Mouse (Mus musculus): ENCODE results near the gene Amer2. TPM values are rescaled to one million over a fixed set of nuclear protein-coding genes. Genes with fewer than 3 reads are reported as not detected.

Amer2 gene
- total RNA-seq, 2 experiments from 2014 or later, result 2.2 to 3.1 TPM

DNA sequence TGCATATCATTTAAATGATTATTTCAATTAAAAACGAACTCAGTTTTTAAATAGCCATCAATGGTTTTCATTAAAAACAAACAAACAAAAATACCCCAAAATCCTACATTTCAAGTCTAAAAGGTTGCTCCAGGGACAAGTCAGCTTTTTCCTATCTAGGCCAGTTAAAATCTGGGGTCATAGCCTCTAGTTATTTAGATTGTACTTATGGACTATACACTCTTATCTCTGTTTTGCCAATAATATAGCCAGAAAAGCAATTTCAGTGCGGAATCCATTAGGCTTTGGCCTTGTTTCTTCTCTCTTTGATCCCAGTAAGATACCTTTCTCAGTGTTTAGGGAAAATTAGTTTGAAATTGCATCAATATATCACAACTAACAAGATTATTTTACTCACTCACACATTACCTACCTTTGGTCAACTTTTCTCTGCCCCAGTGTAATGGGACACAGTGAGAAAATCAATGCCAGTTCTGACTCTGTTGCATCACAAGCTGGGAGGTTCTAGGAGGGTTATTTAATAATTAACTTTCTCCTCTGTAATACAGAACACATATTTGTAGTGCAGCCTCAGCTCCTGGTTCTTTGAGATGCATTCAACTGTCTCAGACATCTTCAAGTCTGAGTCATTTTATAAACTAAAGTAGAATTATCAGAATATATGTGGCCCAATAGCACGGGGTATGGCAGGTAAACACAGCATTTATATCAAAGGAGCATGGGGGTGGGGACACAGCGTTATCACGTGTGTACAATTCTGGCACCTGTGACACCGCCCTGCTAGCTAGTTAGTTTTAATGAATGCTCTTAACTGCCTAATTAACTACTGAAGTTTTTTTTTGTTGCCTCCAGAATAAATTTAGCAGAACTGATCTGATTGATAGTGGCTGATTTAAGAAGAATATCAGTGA, 13.8 kb downstream of the Amer2 start:
- no peak for DNase-seq

DNA sequence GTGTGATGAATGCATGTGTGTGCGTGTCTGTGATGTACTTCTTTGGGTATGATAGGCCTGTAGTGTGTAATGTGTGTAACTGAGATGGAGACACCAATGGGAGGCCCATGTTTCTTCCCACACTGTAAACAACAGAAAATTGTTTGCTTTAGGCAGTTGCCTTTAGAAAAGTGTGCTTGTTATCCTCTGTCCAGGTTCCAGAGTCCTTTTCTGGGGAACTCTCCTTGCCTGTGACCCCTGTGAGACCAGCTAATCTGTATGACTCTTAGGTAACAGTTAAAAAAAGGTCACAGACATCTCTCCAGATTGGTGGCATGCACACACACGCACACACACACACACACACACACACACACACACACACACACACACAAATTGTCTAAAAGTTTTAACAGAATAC, 15.3 kb downstream of the Amer2 start:
- no peak for DNase-seq

DNA sequence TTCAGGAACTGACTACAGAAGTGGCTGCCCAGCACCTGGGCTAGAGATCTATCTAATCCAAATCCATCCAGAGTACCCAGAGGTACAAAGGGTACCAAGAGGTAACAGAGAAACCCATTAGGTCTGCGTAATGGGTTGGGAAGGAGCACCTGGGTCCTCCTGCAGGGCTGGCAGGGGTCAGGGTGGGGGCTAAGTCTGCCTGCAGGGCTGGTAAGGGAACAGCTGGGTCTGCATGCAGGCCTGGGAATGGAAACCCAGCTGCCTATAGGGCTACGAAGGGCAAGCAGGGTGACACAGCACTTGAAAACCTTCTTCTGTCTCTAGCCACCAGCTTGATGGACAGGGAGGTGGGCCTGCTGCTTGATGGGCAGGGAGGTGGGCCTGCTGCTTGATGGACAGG, 19.1 kb downstream of the Amer2 start:
- DNase-seq, result no peak

DNA sequence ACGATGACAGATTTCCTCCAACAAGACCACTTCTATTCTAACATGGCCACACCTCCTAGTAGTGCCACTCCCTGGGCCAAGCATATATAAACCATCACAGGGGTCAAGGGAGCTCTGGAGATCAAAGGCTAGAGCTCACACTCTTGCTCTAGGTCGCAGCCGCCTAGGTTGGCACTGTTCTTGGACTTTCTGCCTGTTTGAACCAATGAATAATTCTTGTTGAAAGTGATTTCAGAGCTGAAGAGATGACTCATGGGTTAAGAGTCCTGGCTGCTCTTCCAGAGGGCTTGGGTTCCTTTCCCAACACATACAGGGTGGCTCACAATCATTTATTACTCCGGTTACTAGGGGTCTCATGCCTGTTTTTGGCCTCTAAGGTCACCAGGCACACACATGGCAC, 24.3 kb downstream of the Amer2 start:
- DNase-seq, result peak in 1 of 2 experiments; percentile 25

DNA sequence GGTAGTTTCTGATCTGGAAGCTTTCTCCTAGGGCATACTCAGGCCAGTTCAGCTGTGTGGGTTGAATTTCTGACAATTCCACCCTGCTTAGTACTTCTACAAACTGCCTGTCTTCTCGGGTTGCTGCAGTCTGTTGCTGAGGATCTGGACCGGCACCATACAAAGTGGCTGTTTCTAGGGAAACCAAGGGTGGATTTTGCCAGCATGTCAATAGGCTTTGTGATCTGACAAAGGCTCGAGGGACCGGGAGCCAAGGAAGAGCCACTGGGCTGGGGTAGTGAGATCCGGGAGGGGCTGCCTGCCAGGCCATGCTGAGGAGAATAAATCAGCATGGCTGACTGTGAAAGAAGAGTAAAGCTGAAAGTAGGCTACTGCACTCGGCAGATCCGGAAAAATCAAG, 25.8 kb downstream of the Amer2 start:
- DNase-seq, result no peak

DNA sequence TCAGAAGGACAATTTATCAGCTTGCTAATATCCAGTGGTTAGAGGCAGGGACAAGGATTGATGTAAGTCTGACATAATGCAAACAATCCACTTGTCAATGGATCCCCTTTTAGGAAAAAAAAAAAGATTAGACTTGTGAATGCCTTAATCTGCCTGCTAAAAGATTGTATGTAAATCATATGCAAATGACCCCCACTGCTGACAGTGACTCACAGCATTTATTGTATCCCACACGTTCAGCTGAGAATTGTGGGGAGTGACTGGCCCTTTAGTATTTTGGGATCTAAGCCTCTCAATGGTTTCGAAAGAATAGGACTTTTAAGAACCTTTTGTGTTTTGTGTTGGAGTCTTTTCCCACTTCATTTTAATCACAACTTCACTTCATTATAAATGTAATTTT, 30.2 kb downstream of the Amer2 start:
- DNase-seq, result no peak

DNA sequence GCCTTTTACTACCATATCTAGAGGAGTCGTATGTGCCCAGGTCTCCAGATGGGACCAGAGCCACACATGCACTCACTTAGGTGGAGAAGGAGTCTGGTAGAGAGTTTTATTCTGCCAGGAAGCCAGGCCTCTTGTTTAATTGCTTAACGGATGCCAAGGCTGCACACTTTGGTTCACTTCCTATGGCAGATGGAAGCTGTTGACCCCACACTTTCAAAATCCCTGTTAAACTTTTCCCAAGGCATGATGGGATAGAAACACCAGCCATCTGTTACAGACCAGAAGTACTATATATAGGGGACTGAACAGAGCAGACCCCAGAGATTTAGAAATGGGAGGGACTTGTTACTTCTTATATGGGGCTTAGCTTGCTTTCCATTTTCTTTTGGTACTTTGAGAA, 32.8 kb downstream of the Amer2 start:
- DNase-seq, result no peak

DNA sequence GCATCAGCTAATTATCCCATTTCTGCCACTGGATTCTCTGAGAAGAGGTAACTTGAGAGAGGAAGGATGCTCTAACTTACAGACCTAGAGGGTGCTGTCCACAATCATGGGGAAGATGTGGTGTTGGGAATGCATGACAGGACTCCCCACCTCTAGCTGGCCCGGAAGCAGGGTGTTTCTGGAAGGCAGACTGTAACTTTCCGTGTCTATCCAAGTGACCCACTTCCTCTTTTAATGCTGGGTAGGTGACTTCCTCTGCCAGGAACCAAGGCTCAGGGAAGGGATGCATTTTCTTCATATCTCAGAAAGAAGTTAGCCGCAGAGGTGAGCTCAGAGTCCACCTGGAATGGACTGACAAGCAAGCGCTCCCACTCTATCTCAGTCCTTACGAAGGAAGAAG, 33.5 kb downstream of the Amer2 start:
- DNase-seq, result no peak

DNA sequence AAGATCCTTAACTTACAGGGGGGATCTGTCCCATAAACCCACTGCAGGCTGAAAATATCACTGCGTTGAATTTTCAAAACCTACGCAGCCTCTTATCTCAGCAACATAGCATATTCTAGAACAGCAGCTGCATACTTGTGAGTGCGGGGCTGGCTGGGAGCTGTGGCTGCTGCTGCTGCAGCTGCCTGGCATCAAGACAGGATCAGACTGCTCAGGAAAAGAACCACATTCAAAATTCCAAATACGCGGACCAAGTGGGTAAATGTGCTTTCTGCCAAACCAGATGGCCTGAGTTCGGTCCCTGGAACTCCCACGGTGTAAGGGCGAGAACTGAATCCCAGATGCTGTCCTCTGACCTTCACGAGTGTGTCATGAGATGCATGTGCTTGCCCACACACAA, 34.3 kb downstream of the Amer2 start:
- DNase-seq, result no peak

DNA sequence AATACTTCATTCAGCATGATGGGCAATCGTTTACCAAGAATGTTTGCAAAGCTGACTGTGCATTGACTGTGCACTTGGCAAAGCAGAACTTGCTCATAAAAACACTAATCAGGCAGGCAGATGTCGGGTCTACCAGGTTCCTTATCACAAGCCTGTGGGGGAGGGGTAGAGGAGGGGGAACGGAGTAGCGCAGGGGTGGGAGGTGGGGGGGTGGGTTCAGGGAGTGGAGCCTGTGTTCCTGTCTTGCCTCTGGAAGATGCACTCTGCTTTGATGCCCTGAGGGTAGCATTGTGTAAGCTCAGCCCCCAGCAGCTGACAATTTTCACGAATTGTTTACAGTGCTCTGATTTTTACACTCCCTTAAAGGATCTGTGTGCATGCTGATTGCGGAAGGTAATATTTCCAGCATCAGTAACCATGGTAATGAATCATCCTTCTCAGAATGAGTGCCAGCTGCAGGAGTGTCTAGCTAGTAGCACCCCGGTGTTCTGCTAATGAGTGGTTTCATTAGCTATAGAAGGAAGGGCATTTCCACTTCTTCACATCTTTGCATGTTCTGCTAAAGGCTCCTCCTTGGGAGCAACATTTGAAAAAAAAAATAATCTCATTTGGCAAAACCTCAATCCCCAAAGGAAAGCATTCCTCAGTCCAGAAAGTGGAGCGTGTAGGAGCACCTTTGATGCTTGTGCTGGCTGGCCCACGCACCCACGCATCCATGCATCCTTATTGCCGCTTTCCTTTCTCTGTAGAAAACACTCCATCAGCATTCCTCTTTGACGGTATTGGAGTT, 36.8 kb downstream of the Amer2 start:
- DNase-seq, result no peak

DNA sequence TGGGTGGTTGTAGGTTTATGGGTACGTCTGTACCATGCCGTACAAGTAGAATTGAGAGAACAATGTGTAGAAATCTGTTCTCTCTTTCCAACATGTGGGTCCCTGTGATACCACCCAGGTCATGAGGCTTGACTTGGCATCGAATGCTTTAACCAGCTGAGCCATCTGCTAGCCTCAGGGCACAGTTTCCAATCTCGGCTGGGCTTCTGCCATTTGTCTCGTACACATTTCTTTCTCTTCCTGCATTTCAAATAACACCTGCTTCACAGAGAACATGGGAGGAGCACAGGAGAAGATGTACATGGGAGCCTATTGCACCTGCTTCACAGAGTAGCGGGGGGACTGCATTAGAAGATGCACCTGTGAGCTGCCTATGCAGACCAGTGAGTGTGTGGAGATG, 38.2 kb downstream of the Amer2 start:
- no peak for DNase-seq

DNA sequence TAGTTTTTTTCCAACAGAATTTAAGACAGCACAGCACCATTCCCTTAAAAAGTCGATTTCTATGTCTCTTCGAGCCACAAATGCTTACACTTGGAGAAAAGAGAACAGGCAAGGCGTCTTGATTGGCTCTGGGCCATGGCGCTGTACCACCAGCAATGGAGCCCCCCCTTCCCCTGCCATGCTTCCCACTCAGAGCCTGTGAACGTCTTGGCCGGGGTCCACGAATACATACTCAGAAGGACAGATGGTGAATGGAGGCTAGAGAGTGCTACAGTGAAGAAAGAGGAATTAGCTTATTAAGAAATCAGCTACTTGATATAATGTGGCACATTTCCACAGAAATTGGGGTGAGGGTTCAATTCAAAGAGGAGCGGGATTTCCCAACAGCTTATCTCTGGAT, 41.6 kb downstream of the Amer2 start:
- DNase-seq, result no peak

DNA sequence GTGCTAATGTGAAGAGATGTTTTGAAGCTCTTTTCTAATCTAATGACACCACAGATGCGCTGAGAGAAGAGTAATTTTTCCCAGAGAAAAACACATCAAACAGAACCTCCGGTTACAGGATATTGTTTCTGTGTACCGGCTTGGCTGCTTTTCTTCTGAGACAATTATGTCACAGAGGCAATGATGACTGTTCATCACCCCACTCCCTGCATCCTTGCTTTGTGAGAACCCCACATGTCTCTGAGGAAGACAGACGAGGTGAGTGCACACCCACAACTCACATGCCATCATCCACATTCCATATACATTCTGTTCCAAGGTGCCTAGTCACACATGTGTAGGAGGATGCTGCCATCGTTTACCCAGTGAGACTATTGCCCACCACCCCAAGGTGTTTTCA, 44.9 kb downstream of the Amer2 start:
- DNase-seq, result no peak

DNA sequence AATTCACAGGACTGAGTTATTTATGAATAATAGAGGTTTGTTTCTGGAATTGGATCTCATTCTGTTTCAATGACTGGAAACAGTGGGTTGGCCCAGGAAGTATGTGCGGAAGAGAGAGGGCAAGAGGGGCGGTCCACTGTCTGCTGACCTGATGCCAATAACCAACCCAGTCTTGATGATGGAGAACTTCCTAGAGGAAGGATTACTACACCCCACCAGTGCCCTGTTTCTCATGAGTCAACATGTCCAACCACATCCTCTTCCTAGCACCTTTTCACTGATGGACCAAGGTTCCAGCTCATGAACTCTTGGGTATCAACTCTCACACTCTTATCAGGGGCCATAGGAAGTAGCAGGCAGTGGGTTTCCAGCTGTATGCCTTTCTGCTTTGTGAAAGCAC, 49.9 kb downstream of the Amer2 start:
- DNase-seq, result no peak

DNA sequence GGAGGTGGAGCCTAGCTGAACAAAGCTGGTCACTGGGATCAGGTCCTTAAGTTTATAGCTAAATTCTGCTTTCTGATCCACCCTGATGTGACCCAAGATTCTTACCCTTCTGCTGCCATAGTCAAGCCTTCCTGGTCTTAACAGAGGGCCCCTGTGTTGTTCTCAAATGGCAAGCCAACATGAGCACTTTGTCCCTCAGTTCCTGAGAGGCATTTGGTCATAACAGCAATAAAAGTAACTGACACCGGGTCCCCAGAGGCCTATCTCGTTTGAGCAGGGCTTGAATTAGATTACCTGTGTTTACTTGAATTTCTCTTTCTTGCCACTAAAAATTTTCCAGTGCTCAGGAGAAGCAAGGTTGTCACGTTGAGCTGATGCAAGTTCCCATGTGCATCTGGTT, 51.1 kb downstream of the Amer2 start:
- no peak for DNase-seq

DNA sequence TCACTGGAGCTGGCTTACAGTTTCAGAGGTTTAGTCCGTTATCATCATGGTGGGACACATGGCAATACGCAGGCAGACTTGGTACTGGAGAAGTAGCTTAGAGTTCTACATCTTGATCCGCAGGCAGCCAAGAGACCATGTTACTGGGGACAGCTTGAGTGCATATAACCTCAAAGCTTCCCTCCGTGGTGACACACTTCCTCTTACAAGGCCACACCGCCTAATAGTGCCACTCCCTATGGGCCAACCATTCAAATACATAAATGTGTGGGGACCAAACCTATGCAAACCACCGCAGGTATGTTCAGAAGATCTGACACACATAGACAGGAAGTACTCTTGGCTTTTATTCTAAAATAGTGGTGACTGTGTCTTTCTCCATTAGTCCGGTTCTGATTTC, 52.5 kb downstream of the Amer2 start:
- no peak for DNase-seq

DNA sequence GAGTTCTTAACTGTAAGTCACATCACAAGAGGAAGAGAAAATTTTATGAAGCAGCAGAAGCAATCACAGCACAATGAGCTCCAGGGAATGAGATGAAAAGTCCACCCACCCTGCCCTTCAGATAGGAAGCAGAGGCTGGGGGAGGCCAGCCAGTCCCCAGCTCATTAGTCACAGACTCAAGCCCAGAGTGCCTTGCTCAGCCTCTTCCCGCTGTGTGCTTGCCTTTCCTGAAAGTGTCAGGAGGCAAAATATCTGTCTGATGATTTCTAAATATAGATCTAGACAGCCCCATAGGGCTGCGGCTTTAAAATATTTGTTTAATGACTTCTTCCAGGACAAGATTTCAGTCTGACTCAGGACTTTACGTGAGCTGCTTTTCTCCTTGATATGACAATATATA, 54.8 kb downstream of the Amer2 start:
- no peak for DNase-seq

DNA sequence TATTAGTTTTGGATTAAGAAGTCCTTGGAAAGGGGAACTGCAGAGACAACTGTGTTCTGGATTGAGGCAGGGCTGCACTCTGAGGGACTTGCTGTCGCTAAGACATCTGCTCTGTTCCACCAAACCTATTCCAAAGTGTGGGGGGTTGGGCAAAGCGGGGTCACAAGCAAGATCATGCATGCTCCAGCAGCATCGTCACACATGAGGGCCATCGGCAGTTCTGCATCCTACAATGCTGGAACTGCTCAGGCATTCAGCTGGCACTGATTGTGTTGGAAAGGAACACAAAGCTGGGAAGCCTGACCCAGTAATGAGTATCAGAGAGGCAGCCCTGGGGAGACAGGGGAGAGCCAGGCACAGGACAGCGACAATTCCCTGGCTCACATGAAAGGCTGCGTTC, 56.5 kb downstream of the Amer2 start:
- no peak for DNase-seq

DNA sequence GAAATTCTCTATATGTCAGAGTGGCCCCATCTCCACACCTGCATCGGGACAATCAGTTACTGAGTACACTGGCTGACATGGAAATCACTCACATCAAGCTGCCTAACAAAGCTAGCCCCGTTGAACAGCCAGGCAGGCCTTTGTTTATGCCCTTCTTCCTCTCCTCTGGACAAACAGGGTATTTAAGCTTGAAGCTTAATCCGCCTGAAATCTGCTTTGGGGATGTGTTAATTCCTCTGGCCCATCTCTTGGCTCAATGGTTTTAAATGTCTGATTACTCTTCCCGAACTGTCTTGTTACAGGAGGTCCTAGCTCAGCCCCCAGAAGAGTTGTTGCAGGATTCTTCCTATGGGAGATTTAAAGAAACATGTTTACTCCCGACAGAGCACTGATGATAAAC, 58.5 kb downstream of the Amer2 start:
- no peak for DNase-seq

DNA sequence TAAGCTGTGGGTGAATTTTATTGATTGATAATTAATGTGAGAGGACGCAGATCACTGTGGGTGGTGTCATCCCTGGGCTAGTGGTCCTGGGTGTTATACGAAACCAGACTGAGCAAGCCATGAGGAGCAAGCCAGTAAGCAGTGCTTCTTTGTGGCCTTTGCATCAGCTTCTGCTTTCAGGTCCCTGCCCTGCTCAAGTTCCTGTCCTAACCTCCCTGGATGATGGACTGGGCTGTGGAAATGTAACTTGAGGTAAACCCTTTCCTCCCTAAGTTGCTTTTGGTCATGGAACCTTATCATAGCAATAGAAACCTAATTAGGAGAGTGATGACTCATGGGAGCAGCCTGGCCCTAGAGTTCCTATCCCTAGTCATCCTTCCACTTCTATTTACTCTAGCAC, 59.1 kb downstream of the Amer2 start:
- DNase-seq, result no peak

DNA sequence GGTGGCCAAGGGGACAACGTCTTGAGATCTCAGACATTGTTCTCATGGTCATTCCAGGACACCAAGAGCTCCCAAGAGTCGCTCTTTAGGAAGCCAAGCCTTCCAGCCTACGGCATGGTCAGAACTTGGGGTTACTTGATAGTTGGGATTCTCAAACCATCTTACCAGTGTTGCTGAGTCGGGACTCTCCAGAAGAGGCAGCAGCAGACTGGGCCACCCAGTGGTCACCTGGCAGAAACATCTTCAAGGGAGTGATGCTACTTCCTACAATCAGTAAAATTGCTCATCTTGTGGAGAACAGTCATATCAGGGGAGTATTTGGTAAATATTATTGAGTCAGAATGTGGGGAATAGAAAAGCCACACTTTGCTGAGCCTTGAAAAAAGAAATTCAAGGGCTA, 62.5 kb downstream of the Amer2 start:
- DNase-seq, result peak; percentile 36 to 59

DNA sequence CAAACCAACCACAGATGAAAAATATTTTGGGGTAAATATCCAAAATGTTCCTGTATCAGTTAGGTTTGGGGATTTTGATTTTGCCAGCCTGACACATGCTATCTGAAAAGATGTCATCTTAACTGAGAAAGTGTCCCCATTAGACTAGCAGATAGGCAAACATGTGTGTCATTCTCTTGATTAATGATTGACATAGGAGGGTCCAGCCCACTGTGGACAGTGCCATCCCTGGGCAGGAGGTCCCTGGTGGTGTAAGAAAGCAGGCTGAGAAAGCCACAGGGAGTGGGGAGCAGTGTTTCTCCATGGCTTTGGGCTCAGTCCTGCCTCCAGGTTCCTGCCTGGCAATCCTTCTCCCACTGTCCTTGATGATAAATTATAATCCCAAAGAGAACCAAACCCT, 63.3 kb downstream of the Amer2 start:
- no peak for DNase-seq
